Mouse (Mus musculus) cortical plate, adult 2 months (tissue): Measurements from ENCODE around the gene Napa.

ENCODE experiments used
- CTCF ChIP-seq: fragments of 200-500 bp; IDR thresholded peaks from 2 replicates; pipeline ENCODE4 v1.5.1; 2011; ENCODE audit warnings: mild to moderate bottlenecking, control low read depth, low read length; ENCODE audit not compliant: insufficient read depth; ENCODE audit errors: extremely low read depth
- POLR2A ChIP-seq: fragments of 200-500 bp; IDR thresholded peaks from 2 replicates; pipeline ENCODE4 v1.6.1; 2011; ENCODE audit warnings: mild to moderate bottlenecking, low read length, control low read depth; ENCODE audit not compliant: insufficient read depth; ENCODE audit errors: extremely low read depth

DNA sequence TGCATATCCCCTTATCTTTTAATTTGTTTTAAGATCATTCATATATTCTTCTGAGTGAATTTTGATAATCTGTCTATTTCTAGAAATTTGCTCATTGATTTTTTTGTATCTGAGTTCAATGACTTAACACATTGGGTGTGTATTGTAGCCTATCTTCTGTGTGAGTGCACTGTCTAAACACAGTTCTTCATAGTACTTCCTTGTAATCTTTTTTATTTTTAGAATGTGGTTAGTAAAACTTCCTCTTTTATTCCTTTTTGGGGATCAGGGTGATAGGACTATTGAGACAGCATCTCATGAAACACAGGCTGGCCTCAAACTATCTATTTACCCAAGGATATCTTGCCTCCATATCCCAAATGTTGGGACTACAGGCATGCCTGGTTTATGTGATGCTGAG lies 27.4 kb upstream of the Napa start:
- TF ChIP-seq POLR2A (no peak), CTCF (no peak)
